Mouse (Mus musculus): ENCODE measurements at regions not wholly inside any gene's neighbourhood (a gene's known extent, or its start where the extent isn't known, plus 50 kb on each side); places are given as distances from the start of the nearest gene placed in this dataset.

GRCm38 (mm10) chr6:50942696-50943095 lies 288.5 kb upstream of the Npvf start:
- H3K4me3 ChIP-seq (ENCODE audit: low read depth, low read length), result no peak overlapping the region
- H3K36me3 ChIP-seq (ENCODE audit: control insufficient read depth, insufficient read depth, low read length), result no peaks in the 10 kb centered on the region
- H3K27ac ChIP-seq (replicated peaks), result no peak overlapping the region
- H3K9me3 ChIP-seq (ENCODE audit: control insufficient read depth, low read length), result no peaks in the 10 kb centered on the region
- ATAC-seq (ENCODE audit: low FRiP score, low TSS enrichment) (no peak), DNase-seq (ENCODE audit: low spot score) (no peak)
- no peak overlapping the region for H3K9ac ChIP-seq (ENCODE audit: low read length)
- no peaks in the 10 kb centered on the region for H3K27me3 ChIP-seq (ENCODE audit: control insufficient read depth, insufficient read depth, low read length)
- H3K4me2 ChIP-seq (replicated peaks; ENCODE audit: low read depth), result no peak overlapping the region
- 77% methylated on average over 5 of the region's 5 CpGs for WGBS
- TF ChIP-seq EP300 (optimal IDR thresholded peaks at IDR 0.05) (no peak), CTCF (IDR thresholded peaks at IDR 0.05; ENCODE audit: low read depth) (no peak)
- H3K4me1 ChIP-seq (replicated peaks; ENCODE audit: control insufficient read depth, insufficient read depth), result no peaks in the 10 kb centered on the region

DNA sequence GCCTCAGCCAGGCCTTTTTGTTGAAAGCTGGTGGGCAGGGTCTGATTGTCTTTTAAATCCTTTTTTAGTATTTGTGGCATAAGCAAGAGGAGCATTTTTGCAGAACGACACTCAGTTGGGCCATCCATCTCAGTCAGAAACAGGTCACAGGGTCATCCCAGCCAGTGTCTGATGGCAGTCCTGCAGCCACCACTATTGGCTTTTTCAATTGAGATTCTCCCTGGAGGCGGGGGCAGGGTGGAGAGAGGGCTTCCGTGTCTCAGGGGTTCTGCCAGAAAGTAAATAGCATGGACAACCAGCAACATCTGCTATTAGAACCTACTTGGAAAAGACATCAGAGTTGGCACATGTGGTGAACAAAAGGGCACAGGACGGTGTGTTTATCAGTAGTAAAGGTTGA lies 293.8 kb upstream of the Npvf start:
- no peaks in the 10 kb centered on the region for H3K4me1 ChIP-seq (replicated peaks; ENCODE audit: control insufficient read depth, insufficient read depth)
- H3K4me2 ChIP-seq (replicated peaks; ENCODE audit: low read depth), result no peak overlapping the region
- H3K36me3 ChIP-seq (ENCODE audit: control insufficient read depth, insufficient read depth, low read length), result no peaks in the 10 kb centered on the region
- TF ChIP-seq EP300 (optimal IDR thresholded peaks at IDR 0.05), result no peak
- no peak for TF ChIP-seq CTCF (IDR thresholded peaks at IDR 0.05; ENCODE audit: low read depth)
- no peak for ATAC-seq (ENCODE audit: low FRiP score, low TSS enrichment)
- H3K9me3 ChIP-seq (ENCODE audit: control insufficient read depth, low read length), result no peaks in the 10 kb centered on the region
- WGBS, result 60% methylated on average over 4 of the region's 4 CpGs
- DNase-seq (ENCODE audit: low spot score), result no peak
- H3K4me3 ChIP-seq (ENCODE audit: low read depth, low read length), result no peak overlapping the region
- H3K27me3 ChIP-seq (ENCODE audit: control insufficient read depth, insufficient read depth, low read length), result no peaks in the 10 kb centered on the region
- no peak overlapping the region for H3K27ac ChIP-seq (replicated peaks)
- no peak overlapping the region for H3K9ac ChIP-seq (ENCODE audit: low read length)

- H3K27ac ChIP-seq (replicated peaks), result no peak overlapping the region
- 94% methylated on average over 5 of the region's 5 CpGs for WGBS
- no peak overlapping the region for H3K4me3 ChIP-seq (ENCODE audit: low read depth, low read length)
- ATAC-seq (ENCODE audit: low FRiP score, low TSS enrichment) (no peak), DNase-seq (ENCODE audit: low spot score) (no peak)
- H3K9ac ChIP-seq (ENCODE audit: low read length), result no peak overlapping the region
- no peaks in the 10 kb centered on the region for H3K36me3 ChIP-seq (ENCODE audit: control insufficient read depth, insufficient read depth, low read length)
- no peaks in the 10 kb centered on the region for H3K9me3 ChIP-seq (ENCODE audit: control insufficient read depth, low read length)
- no peaks in the 10 kb centered on the region for H3K27me3 ChIP-seq (ENCODE audit: control insufficient read depth, insufficient read depth, low read length)
- no peak for TF ChIP-seq EP300 (optimal IDR thresholded peaks at IDR 0.05)
- H3K4me1 ChIP-seq (replicated peaks; ENCODE audit: control insufficient read depth, insufficient read depth), result no peaks in the 10 kb centered on the region
- no peak overlapping the region for H3K4me2 ChIP-seq (replicated peaks; ENCODE audit: low read depth)
Measured at GRCm38 (mm10) chr6:50949361-50949760, 295.1 kb upstream of the Npvf start.

DNA sequence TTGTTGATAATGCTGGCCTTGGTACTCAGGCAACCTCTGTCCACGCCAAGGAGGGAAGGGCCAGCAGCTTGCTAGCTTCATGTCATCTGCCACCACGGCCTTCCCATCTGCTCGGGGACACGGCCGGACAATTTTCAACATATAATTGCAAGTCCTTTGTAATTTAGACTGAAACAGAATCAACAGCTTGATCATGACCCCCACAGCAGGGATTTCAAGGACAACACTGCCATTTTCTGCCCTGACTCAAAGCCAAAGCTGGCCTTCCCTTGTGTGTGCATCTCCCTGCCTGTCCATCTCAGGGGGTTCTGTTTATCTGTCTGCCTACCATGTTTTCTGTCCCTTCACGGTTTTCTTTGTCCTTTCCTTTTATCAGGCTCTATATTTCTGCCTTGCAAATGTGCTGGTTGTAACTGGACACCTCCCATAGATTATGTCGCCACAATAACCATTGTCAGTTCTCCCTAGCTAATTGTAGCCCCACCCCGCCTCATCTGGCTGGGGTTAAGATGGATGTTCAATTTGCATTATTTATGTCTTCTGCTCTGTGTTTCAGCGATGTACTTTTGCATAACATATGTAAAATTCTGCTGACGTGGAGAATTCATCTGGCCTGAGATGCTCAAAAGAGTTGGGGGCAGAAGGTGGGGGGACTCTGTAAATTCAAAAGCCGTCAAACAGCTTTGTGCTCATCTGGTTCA lies 295.8 kb upstream of the Npvf start:
- 62% methylated on average over 11 of the region's 11 CpGs for whole genome bisulfite sequencing
- H3K36me3 ChIP-seq (ENCODE audit: control insufficient read depth, insufficient read depth, low read length), result no peaks in the 10 kb centered on the region
- no peak for DNase-seq (ENCODE audit: low spot score)

GRCm38 (mm10) chr6:50957328-50957900 lies 303.2 kb upstream of the Npvf start:
- Histone ChIP-seq H3K4me3 (ENCODE audit: low read depth, low read length) (no peak overlapping the region), H3K36me3 (ENCODE audit: control insufficient read depth, insufficient read depth, low read length) (no peaks in the 10 kb centered on the region), H3K27ac (replicated peaks) (no peak overlapping the region), H3K27me3 (ENCODE audit: control insufficient read depth, insufficient read depth, low read length) (no peaks in the 10 kb centered on the region), H3K9me3 (ENCODE audit: control insufficient read depth, low read length) (no peaks in the 10 kb centered on the region), H3K4me2 (replicated peaks; ENCODE audit: low read depth) (no peak overlapping the region), H3K4me1 (replicated peaks; ENCODE audit: control insufficient read depth, insufficient read depth) (no peaks in the 10 kb centered on the region), H3K9ac (ENCODE audit: low read length) (no peak overlapping the region)
- WGBS, result 89% methylated on average over 4 of the region's 4 CpGs
- ATAC-seq (ENCODE audit: low FRiP score, low TSS enrichment) (no peak), DNase-seq (ENCODE audit: low spot score) (no peak)
- TF ChIP-seq EP300 (optimal IDR thresholded peaks at IDR 0.05) (no peak), CTCF (IDR thresholded peaks at IDR 0.05; ENCODE audit: low read depth) (no peak)

More for the DNA sequence above, 295.8 kb upstream of the Npvf start:
- no peak for ATAC-seq (ENCODE audit: low FRiP score, low TSS enrichment)
- Histone ChIP-seq H3K4me3 (ENCODE audit: low read depth, low read length) (no peak overlapping the region), H3K4me2 (replicated peaks; ENCODE audit: low read depth) (no peak overlapping the region), H3K4me1 (replicated peaks; ENCODE audit: control insufficient read depth, insufficient read depth) (no peaks in the 10 kb centered on the region), H3K27ac (replicated peaks) (no peak overlapping the region), H3K9me3 (ENCODE audit: control insufficient read depth, low read length) (no peaks in the 10 kb centered on the region), H3K9ac (ENCODE audit: low read length) (no peak overlapping the region), H3K27me3 (ENCODE audit: control insufficient read depth, insufficient read depth, low read length) (no peaks in the 10 kb centered on the region)
- TF ChIP-seq EP300 (optimal IDR thresholded peaks at IDR 0.05) (no peak), CTCF (IDR thresholded peaks at IDR 0.05; ENCODE audit: low read depth) (no peak)

- H3K27ac ChIP-seq (replicated peaks), result no peak overlapping the region
- H3K36me3 ChIP-seq (ENCODE audit: control insufficient read depth, insufficient read depth, low read length), result no peaks in the 10 kb centered on the region
- no peaks in the 10 kb centered on the region for H3K9me3 ChIP-seq (ENCODE audit: control insufficient read depth, low read length)
- ATAC-seq (ENCODE audit: low FRiP score, low TSS enrichment) (no peak), DNase-seq (ENCODE audit: low spot score) (no peak)
- H3K4me1 ChIP-seq (replicated peaks; ENCODE audit: control insufficient read depth, insufficient read depth), result no peaks in the 10 kb centered on the region
- H3K4me3 ChIP-seq (ENCODE audit: low read depth, low read length), result no peak overlapping the region
- no peak overlapping the region for H3K9ac ChIP-seq (ENCODE audit: low read length)
- WGBS, result 52% methylated on average over 5 of the region's 5 CpGs
- no peak overlapping the region for H3K4me2 ChIP-seq (replicated peaks; ENCODE audit: low read depth)
- no peak for TF ChIP-seq CTCF (IDR thresholded peaks at IDR 0.05; ENCODE audit: low read depth)
- no peak for TF ChIP-seq EP300 (optimal IDR thresholded peaks at IDR 0.05)
- H3K27me3 ChIP-seq (ENCODE audit: control insufficient read depth, insufficient read depth, low read length), result no peaks in the 10 kb centered on the region
Measured at GRCm38 (mm10) chr6:50960341-50960740, 306.1 kb upstream of the Npvf start.

Data from stomach, postnatal 0 days (tissue).